Mouse (Mus musculus) hindbrain, postnatal 0 days (tissue): ENCODE measurements around the gene Accsl. TPM values are rescaled to one million over a fixed set of nuclear protein-coding genes. Genes with fewer than 3 reads are reported as not detected.

ENCODE experiments used
- ATAC-seq: fragments of 200-750 bp; cut with Nextera tagmentation; 2 replicates; pipeline ENCODE4 v1.8.0; 2017; ENCODE audit warnings: mild to moderate bottlenecking, moderate TSS enrichment, moderate library complexity
- DNase-seq: peaks from one replicate; pipeline ENCODE4 v3.0.0-alpha.2; 2015; ENCODE audit warnings: low spot score
- H3K27ac ChIP-seq: fragments of 300-500 bp; sonication (generic); 2 replicates; pipeline ENCODE4 v1.5.1; 2014; ENCODE audit warnings: mild to moderate bottlenecking
- H3K27me3 ChIP-seq: fragments of 300-500 bp; sonication (generic); 2 replicates; pipeline ENCODE4 v1.6.1; 2014; ENCODE audit warnings: low read length, mixed read lengths; ENCODE audit not compliant: insufficient read depth
- H3K36me3 ChIP-seq: fragments of 300-500 bp; sonication (generic); 2 replicates; pipeline ENCODE4 v1.6.1; 2014; ENCODE audit warnings: low read length, mixed read lengths; ENCODE audit not compliant: insufficient read depth
- H3K4me1 ChIP-seq: fragments of 300-500 bp; sonication (generic); 2 replicates; pipeline ENCODE4 v1.6.1; 2014; ENCODE audit warnings: antibody characterized with exemption, low read length, mixed read lengths; ENCODE audit not compliant: insufficient read depth
- H3K4me2 ChIP-seq: fragments of 300-500 bp; sonication (generic); 2 replicates; pipeline ENCODE4 v1.6.1; 2014; ENCODE audit warnings: low read depth, mild to moderate bottlenecking, low read length, moderate library complexity, mixed read lengths
- H3K4me3 ChIP-seq: fragments of 300-500 bp; sonication (generic); 2 replicates; pipeline ENCODE4 v1.5.1; 2014; ENCODE audit warnings: low read length
- H3K9ac ChIP-seq: fragments of 300-500 bp; sonication (generic); replicated peaks from 2 replicates; pipeline ENCODE4 v1.6.1; 2014; ENCODE audit warnings: mild to moderate bottlenecking, low read length, moderate library complexity, mixed read lengths
- H3K9me3 ChIP-seq: fragments of 300-500 bp; sonication (generic); 2 replicates; pipeline ENCODE4 v1.6.1; 2016; ENCODE audit warnings: low read length, mixed read lengths
- CTCF ChIP-seq: IDR thresholded peaks from 2 replicates; pipeline ENCODE4 v1.5.1; 2016; ENCODE audit warnings: antibody characterized with exemption, control low read depth, low read depth
- WGBS: fragments of 180-500 bp; shearing (Covaris S2); extraction: QIAGEN DNeasy Blood & Tissue Kit; methylation state at CpG from one replicate; pipeline ENCODE4 v1.1.7; 2014; 5-methylcytosine and 5-hydroxymethylcytosine counted together
- polyA plus RNA-seq: library from polyadenylated mRNA; unstranded; fragments of >200 nt; fragmentation: Nextera tagmentation; extraction: Ambion mirVana; gene quantifications from 2 replicates; pipeline ENCODE4 v1.2.1, GENCODE M21; 2015
- total RNA-seq: library from RNA; depleted of rRNA; stranded (reverse); fragments of >200 nt; gene quantifications from 2 replicates; pipeline ENCODE4 v1.2.3, GENCODE M21; 2014; rRNA removed

Accsl gene
- total and polyA plus RNA-seq, 2 experiments from 2014 or later: 0.30 TPM; not detected in 1

- Histone ChIP-seq H3K9me3 (no peaks in the 10 kb centered on the region), H3K4me1 (no peaks in the 10 kb centered on the region), H3K9ac (no peak overlapping the region), H3K4me2 (no peak overlapping the region), H3K36me3 (peaks cover 19% of the 10 kb centered on the region; the same call in 1 of the 2 replicates), H3K4me3 (no peak overlapping the region), H3K27ac (no peak overlapping the region), H3K27me3 (no peaks in the 10 kb centered on the region)
- no peak for ATAC-seq
- WGBS: 93% methylated on average over 22 of the region's 22 CpGs
- TF ChIP-seq CTCF: no peak
- DNase-seq: no peak
These were observed 55.6 kb downstream of the Accsl start for GRCm38 (mm10) chr2:93813343-93813742.

GRCm38 (mm10) chr2:93811812-93812211, 57.1 kb downstream of the Accsl start:
- peak; percentile 81 for DNase-seq
- 20% methylated on average over 4 of the region's 4 CpGs for WGBS
- Histone ChIP-seq H3K4me2 (no peak overlapping the region), H3K4me1 (no peaks in the 10 kb centered on the region), H3K36me3 (peaks cover 23% of the 10 kb centered on the region; the same call in 1 of the 2 replicates), H3K27ac (no peak overlapping the region), H3K9ac (no peak overlapping the region), H3K4me3 (no peak overlapping the region), H3K27me3 (no peaks in the 10 kb centered on the region), H3K9me3 (no peaks in the 10 kb centered on the region)
- peak; percentile 90 for TF ChIP-seq CTCF
- peak; percentile 55; the same call in 1 of the 2 replicates for ATAC-seq

GRCm38 (mm10) chr2:93809931-93810330, 59.0 kb downstream of the Accsl start:
- DNase-seq (peak; percentile 68), ATAC-seq (peak; percentile 50; the same call in 1 of the 2 replicates)
- H3K9ac ChIP-seq: no peak overlapping the region
- no peak overlapping the region for H3K4me2 ChIP-seq
- H3K27ac ChIP-seq: no peak overlapping the region
- no peaks in the 10 kb centered on the region for H3K9me3 ChIP-seq
- peaks cover 34% of the 10 kb centered on the region for H3K36me3 ChIP-seq
- no peak overlapping the region for H3K4me3 ChIP-seq
- H3K27me3 ChIP-seq: no peaks in the 10 kb centered on the region
- TF ChIP-seq CTCF: peak; percentile 95
- 15% methylated on average over 2 of the region's 2 CpGs for WGBS
- H3K4me1 ChIP-seq: no peaks in the 10 kb centered on the region

- DNase-seq (no peak), ATAC-seq (no peak)
- no peak overlapping the region for H3K27ac ChIP-seq
- no peak overlapping the region for H3K4me3 ChIP-seq
- H3K9me3 ChIP-seq: no peaks in the 10 kb centered on the region
- 87% methylated on average over 5 of the region's 5 CpGs for WGBS
- no peak overlapping the region for H3K9ac ChIP-seq
- no peaks in the 10 kb centered on the region for H3K4me1 ChIP-seq
- no peaks in the 10 kb centered on the region for H3K27me3 ChIP-seq
- TF ChIP-seq CTCF: no peak
- no peak overlapping the region for H3K4me2 ChIP-seq
- H3K36me3 ChIP-seq: peaks cover 44% of the 10 kb centered on the region
These were observed 60.9 kb downstream of the Accsl start for GRCm38 (mm10) chr2:93808071-93808470.

GRCm38 (mm10) chr2:93807440-93807839, 61.5 kb downstream of the Accsl start:
- DNase-seq (no peak), ATAC-seq (no peak)
- whole genome bisulfite sequencing: 72% methylated on average over 8 of the region's 8 CpGs
- no peaks in the 10 kb centered on the region for H3K9me3 ChIP-seq
- H3K4me3 ChIP-seq: no peak overlapping the region
- H3K27me3 ChIP-seq: no peaks in the 10 kb centered on the region
- peaks cover 47% of the 10 kb centered on the region for H3K36me3 ChIP-seq
- no peak overlapping the region for H3K4me2 ChIP-seq
- no peak overlapping the region for H3K9ac ChIP-seq
- no peaks in the 10 kb centered on the region for H3K4me1 ChIP-seq
- H3K27ac ChIP-seq: no peak overlapping the region
- TF ChIP-seq CTCF: no peak

GRCm38 (mm10) chr2:93806487-93807201, 62.3 kb downstream of the Accsl start:
- no peaks in the 10 kb centered on the region for H3K4me1 ChIP-seq
- no peaks in the 10 kb centered on the region for H3K9me3 ChIP-seq
- H3K9ac ChIP-seq: no peak overlapping the region
- H3K4me3 ChIP-seq: no peak overlapping the region
- ATAC-seq (no peak), DNase-seq (no peak)
- peak; percentile 42 for TF ChIP-seq CTCF
- no peak overlapping the region for H3K27ac ChIP-seq
- H3K4me2 ChIP-seq: no peak overlapping the region
- WGBS: 96% methylated on average over 6 of the region's 6 CpGs
- peaks cover 51% of the 10 kb centered on the region for H3K36me3 ChIP-seq
- H3K27me3 ChIP-seq: no peaks in the 10 kb centered on the region

- TF ChIP-seq CTCF: no peak
- Histone ChIP-seq H3K27ac (no peak overlapping the region), H3K9me3 (no peaks in the 10 kb centered on the region), H3K36me3 (peaks cover 55% of the 10 kb centered on the region), H3K9ac (no peak overlapping the region), H3K4me1 (no peaks in the 10 kb centered on the region), H3K4me3 (no peak overlapping the region), H3K27me3 (no peaks in the 10 kb centered on the region), H3K4me2 (no peak overlapping the region)
- 91% methylated on average over 4 of the region's 4 CpGs for WGBS
- ATAC-seq (no peak), DNase-seq (no peak)
These were observed 63.4 kb downstream of the Accsl start for GRCm38 (mm10) chr2:93805523-93805922.

Other genes with a start within 250 kb of the Accsl start
- 3.1 and 3.3 TPM in 2 replicates for gene Alx4, start 226.8 kb downstream of the Accsl start, total RNA-seq
- gene Alx4, start 226.8 kb downstream of the Accsl start, polyA plus RNA-seq: 0.54 and 0.61 TPM in 2 replicates
- 34.9 and 37.8 TPM in 2 replicates for gene Ext2, start 46.6 kb downstream of the Accsl start, total RNA-seq
- 69.8 and 70.3 TPM in 2 replicates for gene Ext2, start 46.6 kb downstream of the Accsl start, polyA plus RNA-seq
- 12.0 and 19.1 TPM in 2 replicates for gene Accs, start 19.2 kb downstream of the Accsl start, total RNA-seq
- 6.5 and 6.6 TPM in 2 replicates for gene Accs, start 19.2 kb downstream of the Accsl start, polyA plus RNA-seq
- 38.5 and 51.4 TPM in 2 replicates for gene Gm13889, start 88.0 kb upstream of the Accsl start, total RNA-seq
- 16.4 and 17.4 TPM in 2 replicates for gene Gm13889, start 88.0 kb upstream of the Accsl start, polyA plus RNA-seq
- gene Gm27027, start 127.2 kb upstream of the Accsl start, total RNA-seq: 0.58 TPM in 1 of 2 replicates, not detected in the other
- gene Gm27027, start 127.2 kb upstream of the Accsl start, polyA plus RNA-seq: not detected in 2 replicates
- gene Alkbh3, start 141.7 kb upstream of the Accsl start, total RNA-seq: 21.6 and 61.1 TPM in 2 replicates
- 48.9 and 51.7 TPM in 2 replicates for gene Alkbh3, start 141.7 kb upstream of the Accsl start, polyA plus RNA-seq